Mouse (Mus musculus) cerebellum, postnatal 10 days (tissue): ENCODE results near the gene Cdh18.
"Not testable (repeated sequence)": the region's sequence is repeated elsewhere in the genome, so short reads cannot be mapped to it uniquely, and the experiment has no call there.

Source experiments
- DNase-seq, 2 experiments: peaks; one replicate each; pipeline ENCODE4 v3.0.0; 2021; ENCODE audit warnings: mixed read lengths in 2 of 2

Gene Cdh18

GRCm38 (mm10) chr15:23230616-23231015 lies 681.8 kb downstream of the Cdh18 start:
- peak; percentile 11 for DNase-seq

GRCm38 (mm10) chr15:23257751-23258440 lies 709.1 kb downstream of the Cdh18 start:
- no peak for DNase-seq

DNA sequence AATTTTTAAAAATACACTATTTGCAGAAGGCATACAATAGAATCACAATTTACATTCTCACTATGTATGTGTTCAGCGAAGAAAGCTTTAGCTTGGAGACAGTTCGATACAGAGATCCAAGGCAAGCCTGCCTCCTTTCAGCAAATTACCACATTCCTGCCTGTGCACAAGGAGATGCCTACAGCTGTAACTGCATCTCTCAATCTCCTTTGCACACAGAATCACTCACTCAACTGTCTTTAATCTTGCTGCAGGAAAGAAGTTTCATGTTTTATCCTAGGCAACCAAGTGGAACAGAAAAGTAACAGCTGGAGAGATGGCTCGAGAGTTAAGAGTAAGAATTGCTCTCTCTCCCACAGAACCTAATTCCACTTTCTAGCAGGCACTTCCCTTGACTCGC lies 729.6 kb downstream of the Cdh18 start:
- no peak for DNase-seq

DNA sequence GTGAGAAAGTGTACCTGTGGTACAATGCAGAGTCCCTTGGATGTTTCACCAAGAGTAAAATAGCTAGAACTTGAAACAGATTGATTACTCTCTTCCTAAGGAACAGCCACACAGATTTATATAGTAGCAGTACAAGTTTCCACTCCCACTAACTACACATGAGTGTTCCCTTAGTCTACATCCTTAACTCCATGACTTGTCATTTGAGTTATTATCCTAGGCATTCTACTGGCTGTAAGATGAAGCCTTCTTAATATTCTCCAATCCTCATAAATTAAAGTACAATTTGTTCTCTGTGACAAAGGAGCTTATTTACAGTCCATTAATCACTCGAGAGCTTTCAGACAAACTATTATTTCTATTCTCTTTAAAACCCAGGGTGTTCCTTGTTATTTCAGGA lies 756.2 kb downstream of the Cdh18 start:
- no peak for DNase-seq

GRCm38 (mm10) chr15:23316766-23317165 lies 767.9 kb downstream of the Cdh18 start:
- DNase-seq, result peak; percentile 71 to 78

GRCm38 (mm10) chr15:23317409-23317808 lies 768.6 kb downstream of the Cdh18 start:
- peak; percentile 19 for DNase-seq

DNA sequence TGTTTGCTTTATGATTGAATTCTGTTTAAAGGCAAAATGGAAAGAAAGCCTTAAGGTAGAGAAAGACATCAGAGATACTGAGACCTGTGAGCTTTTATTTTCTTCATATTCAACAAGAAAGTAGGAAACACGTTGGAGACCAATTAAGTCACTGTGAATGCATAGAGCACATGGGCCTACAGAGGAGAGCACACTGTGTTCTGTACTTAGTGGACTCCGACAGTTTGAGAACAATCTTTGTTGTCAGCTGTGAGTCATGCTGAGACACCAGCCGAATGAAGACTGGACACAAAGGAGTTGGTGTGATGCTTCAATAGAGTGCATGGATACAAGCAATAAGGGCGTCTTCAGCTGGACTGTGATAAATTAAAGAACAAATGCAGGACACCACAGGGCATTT lies 791.5 kb downstream of the Cdh18 start:
- DNase-seq, result not testable (repeated sequence)

- DNase-seq, result no peak
Observed at GRCm38 (mm10) chr15:23351078-23351477, 802.3 kb downstream of the Cdh18 start.

- no peak for DNase-seq
Observed at GRCm38 (mm10) chr15:23366325-23366724, 817.5 kb downstream of the Cdh18 start.

DNA sequence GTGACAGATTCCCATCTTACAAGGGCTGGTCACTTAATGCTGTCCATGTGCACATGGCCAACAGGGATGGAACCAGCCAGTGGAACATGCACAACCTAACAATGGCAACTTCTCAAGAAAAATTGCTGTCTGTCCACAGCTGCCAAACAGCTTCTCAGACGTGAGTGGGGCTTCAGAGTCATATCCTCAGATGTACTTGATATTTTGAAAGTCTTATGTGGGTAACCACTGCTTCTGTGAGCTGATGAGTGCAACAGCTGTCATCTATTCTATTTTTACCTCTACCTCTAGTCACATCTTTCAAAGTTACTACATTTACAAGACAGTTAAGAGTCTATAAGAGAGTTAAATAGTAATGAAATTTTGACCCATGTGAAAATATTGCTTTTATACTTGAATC lies 818.9 kb downstream of the Cdh18 start:
- DNase-seq, result no peak

DNA sequence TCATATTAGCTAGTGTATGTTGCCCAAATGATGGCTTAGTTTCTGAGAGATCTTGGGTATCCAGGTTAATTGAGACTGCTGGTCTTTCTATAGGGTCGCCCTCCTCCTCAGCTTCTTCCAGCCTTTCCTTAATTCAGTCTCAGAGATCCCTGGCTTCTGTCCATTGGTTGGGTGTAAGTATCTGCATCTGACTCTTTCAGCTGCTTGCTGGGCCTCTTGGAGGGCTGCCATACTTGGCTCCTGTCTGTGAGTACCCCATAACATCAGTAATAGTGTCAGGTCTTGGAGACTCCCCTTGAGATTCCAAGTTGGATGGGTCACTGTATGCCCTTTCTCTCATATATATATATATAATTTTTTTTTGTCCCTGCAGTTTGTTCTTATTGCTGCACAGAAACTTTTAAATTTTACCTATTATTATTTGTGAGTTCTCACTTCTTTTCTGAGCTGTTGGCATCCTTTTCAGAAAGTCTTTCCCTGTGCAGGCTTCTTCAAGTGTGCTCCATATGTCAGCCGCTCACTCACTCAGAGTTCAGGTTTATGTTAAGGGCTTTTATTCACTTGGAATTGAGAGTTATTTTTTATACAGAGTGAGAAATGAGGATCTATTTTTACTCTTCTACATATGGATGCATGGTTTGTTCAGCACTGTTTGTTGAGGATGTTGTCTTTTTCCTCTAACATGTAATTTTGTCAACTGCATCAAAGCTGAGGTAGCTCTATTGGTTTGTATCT lies 829.4 kb downstream of the Cdh18 start:
- peak; percentile 55 to 77 for DNase-seq

DNA sequence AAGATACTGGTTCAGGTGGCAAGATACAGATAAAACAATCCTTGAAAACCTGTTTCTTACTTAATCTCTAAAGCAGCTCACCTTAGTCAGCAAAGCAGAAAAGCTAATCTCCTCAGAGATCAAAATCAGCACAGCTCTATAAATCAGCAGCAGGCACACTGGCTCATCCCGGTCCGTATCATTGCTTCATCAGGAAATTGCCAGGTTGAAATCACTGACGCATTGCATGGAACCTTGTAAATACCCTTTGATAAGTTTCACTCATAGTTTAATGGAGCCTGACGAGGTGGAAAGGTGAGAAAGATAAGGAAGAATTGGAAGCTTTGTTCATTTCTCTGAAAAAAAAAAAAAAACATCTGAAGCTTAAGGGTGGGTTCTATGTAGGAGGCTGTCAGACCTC lies 837.0 kb downstream of the Cdh18 start:
- DNase-seq, result no peak

- DNase-seq, result peak; percentile 77
Observed at GRCm38 (mm10) chr15:23396646-23397045, 847.8 kb downstream of the Cdh18 start.

GRCm38 (mm10) chr15:23403792-23404191 lies 855.0 kb downstream of the Cdh18 start:
- no peak for DNase-seq

DNA sequence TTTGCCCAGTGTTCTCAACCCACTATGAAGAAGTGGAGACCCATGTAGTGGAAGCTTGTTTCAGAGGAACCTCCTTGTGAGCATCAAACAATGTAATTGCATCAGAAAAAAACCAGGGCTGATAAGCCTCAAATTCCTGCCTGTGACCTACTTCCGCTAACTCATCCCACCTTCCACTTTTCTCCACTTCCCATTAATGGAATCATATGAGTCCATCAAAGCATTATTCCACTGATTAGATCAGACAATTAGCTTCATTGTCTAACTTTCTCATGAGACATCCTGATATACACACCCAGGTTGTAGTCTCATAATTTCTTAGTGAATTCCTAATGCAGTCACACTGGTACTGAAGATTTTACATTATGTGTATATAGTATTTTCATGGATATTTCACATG lies 859.4 kb downstream of the Cdh18 start:
- no peak for DNase-seq

DNA sequence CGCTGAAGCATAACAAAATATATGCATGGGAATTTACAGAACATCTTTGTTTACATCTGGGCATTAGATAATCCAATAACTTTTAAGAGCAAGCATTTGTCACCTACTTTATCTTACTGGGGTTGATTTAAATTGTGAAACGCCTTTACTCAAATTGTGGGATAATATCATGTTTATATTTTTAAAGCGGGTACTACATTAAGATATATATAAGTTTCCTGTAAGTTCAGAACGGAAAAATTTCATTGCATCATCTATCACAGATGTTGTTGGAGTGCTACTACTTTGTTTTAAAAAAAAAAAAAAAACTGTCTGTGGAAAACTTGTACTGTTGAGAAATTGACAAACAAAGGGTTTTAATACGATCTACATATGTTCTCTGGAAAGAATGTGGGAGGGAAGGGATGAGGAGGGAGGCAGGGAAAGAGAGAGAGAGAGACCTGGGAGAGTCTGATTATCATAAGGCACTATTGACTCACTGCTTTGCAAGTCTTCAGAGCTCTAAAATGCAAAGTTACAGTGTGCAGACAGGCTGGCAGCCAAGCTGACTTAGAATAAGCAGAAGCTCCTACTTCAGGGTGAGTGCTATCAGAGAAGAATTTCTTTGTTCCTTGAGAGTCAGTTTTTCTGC lies 867.7 kb downstream of the Cdh18 start:
- no peak for DNase-seq

DNA sequence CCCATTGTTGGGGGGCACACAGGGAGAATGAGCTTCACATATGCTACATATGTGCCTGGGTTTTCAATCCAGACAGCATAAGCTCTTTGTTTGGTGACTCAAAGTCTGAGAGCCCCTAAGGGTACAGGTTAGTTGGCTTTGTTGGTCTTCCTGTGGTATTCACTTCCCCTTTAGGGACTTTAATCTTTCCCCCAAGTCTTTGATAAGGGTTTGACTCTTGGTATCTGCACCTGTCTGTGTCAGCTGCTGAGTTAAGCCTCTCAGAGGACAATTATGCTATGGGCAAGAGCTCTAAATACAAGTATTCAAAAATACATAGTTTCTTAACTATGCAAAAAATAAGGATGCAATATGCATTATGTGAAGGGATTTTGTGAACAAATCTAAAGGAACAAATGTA lies 869.3 kb downstream of the Cdh18 start:
- DNase-seq, result no peak

GRCm38 (mm10) chr15:23420010-23420409 lies 871.2 kb downstream of the Cdh18 start:
- DNase-seq, result peak; percentile 80 to 84

- DNase-seq, result no peak
Observed at GRCm38 (mm10) chr15:23430021-23430420, 881.2 kb downstream of the Cdh18 start.

DNA sequence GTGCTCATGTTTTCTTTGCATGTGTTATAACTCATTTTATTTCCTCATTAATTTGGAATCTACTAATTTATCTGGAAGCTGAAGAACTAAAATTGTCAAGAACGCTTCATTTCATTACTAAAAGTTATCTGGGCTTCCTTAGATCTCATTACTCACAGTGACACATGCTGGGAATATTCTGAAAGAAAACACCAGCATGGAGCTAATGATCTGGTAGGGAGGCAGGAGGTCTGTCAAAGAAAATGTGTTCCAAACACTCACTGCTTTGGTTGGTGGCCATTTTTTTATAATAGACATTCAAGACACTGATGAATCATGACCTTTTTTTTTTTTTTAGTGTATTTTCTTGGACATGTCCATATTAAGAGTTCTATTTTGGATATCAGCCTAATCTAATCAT lies 899.7 kb downstream of the Cdh18 start:
- no peak for DNase-seq

DNA sequence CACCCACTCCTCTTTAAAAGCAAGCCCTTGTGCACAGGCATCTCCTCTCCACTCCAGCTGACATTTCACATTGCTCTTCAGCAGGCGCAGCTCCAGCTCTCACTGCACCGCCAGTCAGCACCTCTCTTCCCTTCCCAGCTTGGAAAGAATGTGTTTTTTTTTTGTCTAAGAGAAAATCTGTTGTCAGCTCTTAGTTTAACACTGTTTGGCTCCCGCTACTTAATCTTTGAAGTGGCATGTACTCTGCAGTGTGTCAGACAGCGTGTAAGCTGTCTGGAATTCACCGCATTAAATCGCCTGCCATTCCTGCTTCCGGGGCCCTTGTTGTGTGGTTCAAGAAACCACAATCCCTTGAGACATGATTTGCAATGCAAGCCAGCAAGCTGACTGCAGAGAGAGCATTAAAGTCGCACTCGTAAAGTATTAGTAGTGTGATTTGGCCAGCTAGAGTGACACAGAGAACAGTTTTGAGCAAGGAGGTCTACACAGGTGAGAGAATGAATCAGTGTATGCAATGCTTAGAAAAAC lies 903.3 kb downstream of the Cdh18 start:
- peak; percentile 52 to 62 for DNase-seq

- no peak for DNase-seq
Observed at GRCm38 (mm10) chr15:23453331-23453730, 904.5 kb downstream of the Cdh18 start.

DNA sequence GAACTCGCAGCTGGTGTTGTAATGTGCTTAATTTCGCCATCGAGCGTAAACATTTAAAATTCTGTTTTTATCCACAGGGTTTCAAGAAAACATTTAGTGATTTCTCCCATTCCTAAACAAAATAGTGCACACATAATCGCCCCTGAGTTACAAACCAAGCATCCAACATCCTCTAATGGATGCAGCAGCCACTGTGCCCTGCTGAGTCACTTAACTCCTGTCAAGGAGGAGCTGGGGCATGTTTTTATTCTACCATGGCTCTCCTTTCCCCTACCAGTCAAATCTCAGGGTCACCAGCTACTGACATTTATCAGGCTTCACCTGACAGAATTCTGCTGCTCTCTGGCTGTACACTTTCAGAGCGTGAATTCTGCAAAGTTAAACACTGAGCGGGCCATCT lies 906.5 kb downstream of the Cdh18 start:
- peak; percentile 32 to 37 for DNase-seq

DNA sequence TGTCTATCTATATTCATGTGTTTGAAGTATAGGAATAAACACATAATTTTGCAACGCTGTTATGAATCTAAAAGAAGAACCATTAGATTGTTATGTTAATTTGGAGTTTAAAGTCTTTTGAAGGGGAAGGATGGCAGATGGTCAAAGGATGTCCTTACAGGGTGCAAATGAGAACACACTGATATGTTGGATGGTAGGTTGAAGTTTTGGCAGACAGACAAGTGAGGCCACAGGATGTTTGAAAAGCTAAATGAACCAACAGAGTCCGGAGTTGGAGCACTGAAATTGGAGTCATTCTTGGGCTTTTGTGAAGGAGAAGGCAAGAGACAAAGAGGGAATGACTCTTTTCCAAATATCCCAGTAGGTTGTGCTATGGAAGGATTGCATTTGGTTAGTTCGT lies 908.6 kb downstream of the Cdh18 start:
- peak; percentile 86 to 90 for DNase-seq
